Mouse (Mus musculus) lung, postnatal 0 days (tissue): ENCODE results near the gene Focad. TPM values are rescaled to one million over a fixed set of nuclear protein-coding genes. Genes with fewer than 3 reads are reported as not detected.

Experiments used
- ATAC-seq: fragments of 200-750 bp; cut with Nextera tagmentation; 2 replicates; pipeline ENCODE4 v1.8.0; 2017; ENCODE audit warnings: moderate library complexity
- DNase-seq: peaks from one replicate; pipeline ENCODE4 v3.0.0-alpha.2; 2016; ENCODE audit warnings: low spot score
- H3K27ac ChIP-seq: fragments of 300-500 bp; sonication (generic); 2 replicates; pipeline ENCODE4 v1.5.1; 2014; ENCODE audit warnings: antibody characterized with exemption, mild to moderate bottlenecking, low read length, mixed read lengths
- H3K27me3 ChIP-seq: fragments of 300-500 bp; sonication (generic); replicated peaks from 2 replicates; pipeline ENCODE4 v1.6.1; 2014; ENCODE audit warnings: low read length, mixed read lengths; ENCODE audit not compliant: insufficient read depth
- H3K36me3 ChIP-seq: fragments of 300-500 bp; sonication (generic); 2 replicates; pipeline ENCODE4 v1.6.1; 2014; ENCODE audit warnings: low read length, mixed read lengths; ENCODE audit not compliant: insufficient read depth
- H3K4me1 ChIP-seq: fragments of 300-500 bp; sonication (generic); 2 replicates; pipeline ENCODE4 v1.6.1; 2014; ENCODE audit warnings: antibody characterized with exemption, low read depth, low read length, mixed read lengths; ENCODE audit not compliant: insufficient read depth
- H3K4me2 ChIP-seq: fragments of 300-500 bp; sonication (generic); replicated peaks from 2 replicates; pipeline ENCODE4 v1.6.1; 2014; ENCODE audit warnings: low read depth, mild to moderate bottlenecking, low read length, moderate library complexity, mixed read lengths
- H3K4me3 ChIP-seq: fragments of 300-500 bp; sonication (generic); 2 replicates; pipeline ENCODE4 v1.5.1; 2014; ENCODE audit warnings: low read depth, low read length
- H3K9ac ChIP-seq: fragments of 300-500 bp; sonication (generic); replicated peaks from 2 replicates; pipeline ENCODE4 v1.6.1; 2014; ENCODE audit warnings: low read depth, mild to moderate bottlenecking
- H3K9me3 ChIP-seq: fragments of 300-500 bp; sonication (generic); 2 replicates; pipeline ENCODE4 v1.6.1; 2016; ENCODE audit warnings: low read length, mixed read lengths
- CTCF ChIP-seq: IDR thresholded peaks from 2 replicates; pipeline ENCODE4 v1.5.1; 2016; ENCODE audit warnings: antibody characterized with exemption, mild to moderate bottlenecking
- EP300 ChIP-seq: IDR thresholded peaks from 2 replicates; pipeline ENCODE4 v1.6.1; 2016; ENCODE audit warnings: antibody characterized with exemption, mild to moderate bottlenecking, control low read depth
- WGBS: fragments of 180-500 bp; shearing (Covaris S2); extraction: QIAGEN DNeasy Blood & Tissue Kit; methylation state at CpG from one replicate; pipeline ENCODE4 v1.1.7; 2014; 5-methylcytosine and 5-hydroxymethylcytosine counted together
- polyA plus RNA-seq: library from polyadenylated mRNA; unstranded; fragments of >200 nt; fragmentation: Nextera tagmentation; extraction: Ambion mirVana; gene quantifications from 2 replicates; pipeline ENCODE4 v1.2.1, GENCODE M21; 2015

The Focad gene
- 4.8 and 6.3 TPM in 2 replicates for polyA plus RNA-seq

GRCm38 (mm10) chr4:88094062-88094767 is at the start of gene Focad:
Gene Focad, plus strand, starts transcription at chr4:88094629.
- H3K27ac ChIP-seq = peak within 1 kb of the TSS; percentile 47
- H3K4me1 ChIP-seq = no peaks in the 10 kb centered on the region
- H3K9me3 ChIP-seq = no peaks in the 10 kb centered on the region
- DNase-seq (peak; percentile 98), ATAC-seq (peak; percentile 100)
- peak within 1 kb of the TSS; percentile 89 for H3K4me2 ChIP-seq
- TF ChIP-seq CTCF = no peak; the same call in none of the 2 replicates
- no peak for TF ChIP-seq EP300
- H3K27me3 ChIP-seq = no peaks in the 10 kb centered on the region
- peak within 1 kb of the TSS; percentile 67 for H3K4me3 ChIP-seq
- H3K9ac ChIP-seq = peak within 1 kb of the TSS; percentile 64
- no peaks in the 10 kb centered on the region for H3K36me3 ChIP-seq
- under 1% methylated on average over 34 of the region's 34 CpGs for WGBS

- Histone ChIP-seq H3K4me2 (no peak overlapping the region), H3K36me3 (no peaks in the 10 kb centered on the region), H3K27me3 (no peaks in the 10 kb centered on the region), H3K27ac (no peak overlapping the region), H3K9me3 (no peaks in the 10 kb centered on the region), H3K4me3 (no peak overlapping the region), H3K9ac (no peak overlapping the region), H3K4me1 (no peaks in the 10 kb centered on the region)
- TF ChIP-seq EP300 (no peak), CTCF (no peak)
- WGBS = 64% methylated on average over 4 of the region's 4 CpGs
- ATAC-seq (no peak), DNase-seq (no peak)
Measured at GRCm38 (mm10) chr4:88045151-88045550, 49.3 kb upstream of the Focad start.

- H3K27ac ChIP-seq = no peak overlapping the region
- no peaks in the 10 kb centered on the region for H3K36me3 ChIP-seq
- no peak for TF ChIP-seq EP300
- no peak for TF ChIP-seq CTCF
- ATAC-seq (no peak), DNase-seq (no peak)
- no peak overlapping the region for H3K4me3 ChIP-seq
- 45% methylated on average over 8 of the region's 8 CpGs for WGBS
- H3K4me1 ChIP-seq = no peaks in the 10 kb centered on the region
- no peaks in the 10 kb centered on the region for H3K27me3 ChIP-seq
- H3K9me3 ChIP-seq = no peaks in the 10 kb centered on the region
- H3K9ac ChIP-seq = no peak overlapping the region
- H3K4me2 ChIP-seq = no peak overlapping the region
Measured at GRCm38 (mm10) chr4:88046280-88046679, 48.1 kb upstream of the Focad start.

GRCm38 (mm10) chr4:88075388-88075787 is 19.0 kb upstream of the Focad start:
- no peak overlapping the region for H3K4me2 ChIP-seq
- H3K27me3 ChIP-seq = no peaks in the 10 kb centered on the region
- ATAC-seq (no peak), DNase-seq (no peak)
- TF ChIP-seq CTCF (no peak), EP300 (no peak)
- 64% methylated on average over 2 of the region's 2 CpGs for WGBS
- H3K4me1 ChIP-seq = no peaks in the 10 kb centered on the region
- H3K9me3 ChIP-seq = no peaks in the 10 kb centered on the region
- no peak overlapping the region for H3K4me3 ChIP-seq
- no peaks in the 10 kb centered on the region for H3K36me3 ChIP-seq
- H3K9ac ChIP-seq = no peak overlapping the region
- H3K27ac ChIP-seq = no peak overlapping the region

GRCm38 (mm10) chr4:88078983-88079382 is 15.4 kb upstream of the Focad start:
- Histone ChIP-seq H3K4me3 (no peak overlapping the region), H3K27ac (no peak overlapping the region), H3K9ac (no peak overlapping the region), H3K4me1 (no peaks in the 10 kb centered on the region), H3K9me3 (no peaks in the 10 kb centered on the region), H3K36me3 (no peaks in the 10 kb centered on the region), H3K4me2 (no peak overlapping the region), H3K27me3 (no peaks in the 10 kb centered on the region)
- DNase-seq = no peak
- no peak for ATAC-seq
- WGBS = 57% methylated on average over 3 of the region's 3 CpGs
- no peak for TF ChIP-seq CTCF
- no peak for TF ChIP-seq EP300

- Histone ChIP-seq H3K4me3 (no peak overlapping the region), H3K27ac (no peak overlapping the region), H3K4me2 (no peak overlapping the region), H3K27me3 (no peaks in the 10 kb centered on the region), H3K9me3 (no peaks in the 10 kb centered on the region), H3K36me3 (no peaks in the 10 kb centered on the region), H3K9ac (no peak overlapping the region), H3K4me1 (no peaks in the 10 kb centered on the region)
- ATAC-seq (no peak), DNase-seq (no peak)
- WGBS = 52% methylated on average over 5 of the region's 5 CpGs
- no peak for TF ChIP-seq CTCF
- no peak for TF ChIP-seq EP300
Measured at GRCm38 (mm10) chr4:88081417-88081816, 13.0 kb upstream of the Focad start.
